Comparison of ENCODE assay signal across 37 mouse cellular contexts in the genomic region with DNA sequence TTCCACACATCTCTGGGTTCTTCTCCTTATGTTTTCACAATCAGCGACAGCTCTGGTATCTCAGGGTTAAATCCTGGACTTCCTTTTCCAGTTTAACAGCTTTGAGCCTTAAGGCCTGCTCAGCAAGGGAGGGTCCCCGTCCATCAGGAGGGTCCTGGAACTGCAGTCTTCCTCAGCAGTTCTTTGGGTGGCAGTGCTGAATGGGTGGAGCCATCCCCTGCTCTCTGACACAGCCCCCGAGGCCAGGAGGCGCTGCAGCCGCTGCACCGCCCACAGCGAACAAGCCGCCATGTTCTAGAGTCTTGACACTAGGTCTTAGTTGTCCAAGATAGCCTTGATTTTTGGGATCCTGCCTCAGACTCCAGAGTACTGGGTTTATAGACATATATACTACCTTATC. TPM values are rescaled to one million over a fixed set of nuclear protein-coding genes. Genes with fewer than 3 reads are reported as not detected.
"Had no signal": no experiment of that assay in that cellular context is flagged by ENCODE, and none has a peak within 500 bp of the region (broad histone marks: within the 10 kb centered on the region; RNA-seq: fewer than 3 reads in every experiment).

No protein-coding gene starts in this region.

- H3K27ac ChIP-seq: heart, adult 2 months; heart, embryonic 13.5 days; heart, embryonic 15.5 days; hindbrain, embryonic 13.5 days; hindbrain, embryonic 15.5 days; hindbrain, postnatal 0 days; layer of hippocampus, adult 2 months; left cerebral cortex, adult 2 months; limb, embryonic 10.5 days; limb, embryonic 12.5 days; liver, embryonic 13.5 days had no signal

- H3K4me3 ChIP-seq: heart, adult 2 months; heart, embryonic 13.5 days; heart, embryonic 15.5 days; hindbrain, embryonic 13.5 days; hindbrain, embryonic 15.5 days; layer of hippocampus, adult 2 months; left cerebral cortex, adult 2 months; limb, embryonic 10.5 days; limb, embryonic 12.5 days; liver, embryonic 13.5 days had no signal

- H3K36me3 ChIP-seq: heart, embryonic 13.5 days; heart, embryonic 15.5 days; hindbrain, embryonic 13.5 days; hindbrain, embryonic 15.5 days; limb, embryonic 12.5 days; liver, embryonic 13.5 days had no signal

- H3K4me1 ChIP-seq: heart, embryonic 13.5 days; heart, embryonic 15.5 days; hindbrain, embryonic 13.5 days; hindbrain, embryonic 15.5 days; limb, embryonic 12.5 days had no signal

- H3K27me3 ChIP-seq: hindbrain, embryonic 15.5 days had no signal

- DNase-seq: gastrocnemius, postnatal 14 days; gastrocnemius, postnatal 36 days; heart, adult 11 months; heart, adult 2 months; heart, postnatal 14 days; heart, postnatal 36 days; kidney, adult 11 months; kidney, adult 2 months; kidney, postnatal 10 days; kidney, postnatal 25 days; kidney, postnatal 4 days; liver, embryonic 13.5 days had no signal

- H3K9me3 ChIP-seq: heart, embryonic 13.5 days; heart, embryonic 15.5 days; hindbrain, embryonic 13.5 days; hindbrain, embryonic 15.5 days; limb, embryonic 10.5 days; limb, embryonic 12.5 days; liver, embryonic 13.5 days had no signal

- H3K9ac ChIP-seq: heart, embryonic 13.5 days; heart, embryonic 15.5 days; hindbrain, embryonic 13.5 days; hindbrain, embryonic 15.5 days; limb, embryonic 12.5 days; liver, embryonic 13.5 days had no signal

RNA-seq across cellular contexts. Expression of gene Cxcl17, which starts 6.8 kb away (rescaled TPM):
- total RNA-seq: gastrocnemius, adult 18-20 months; gastrocnemius, adult 8-10 months; gastrocnemius, postnatal 14 days; gastrocnemius, postnatal 36 days; heart, adult 2 months; heart, postnatal 14 days; heart, postnatal 36 days; hematopoietic stem cell, adult 5-6 weeks; hindbrain, postnatal 0 days; layer of hippocampus, adult 2 months; layer of hippocampus, postnatal 10 days; layer of hippocampus, postnatal 25 days; left cerebral cortex, adult 2 months; left cerebral cortex, postnatal 14 days; left cerebral cortex, postnatal 36 days had no signal
- polyA plus RNA-seq: gonadal fat pad, adult 2 months; heart, embryonic 11.5 days; hindbrain, embryonic 11.5 days; intestine, embryonic 14.5 days; limb, embryonic 14.5 days; liver, embryonic 13.5 days had no signal

RNA-seq across cellular contexts. Expression of gene Cnfn, which starts 50.0 kb away (rescaled TPM):
- total RNA-seq: gastrocnemius, adult 18-20 months; gastrocnemius, adult 8-10 months; gastrocnemius, postnatal 14 days; gastrocnemius, postnatal 36 days; heart, adult 2 months; heart, postnatal 14 days; heart, postnatal 36 days; hematopoietic stem cell, adult 5-6 weeks; hindbrain, postnatal 0 days; layer of hippocampus, adult 2 months; layer of hippocampus, postnatal 10 days; layer of hippocampus, postnatal 25 days; left cerebral cortex, adult 2 months; left cerebral cortex, postnatal 14 days; left cerebral cortex, postnatal 36 days had no signal
- polyA plus RNA-seq: gonadal fat pad, adult 2 months; heart, adult 2 months; heart, embryonic 11.5 days; heart, embryonic 13.5 days; heart, postnatal 0 days; hindbrain, embryonic 11.5 days; hindbrain, embryonic 13.5 days; hindbrain, embryonic 15.5 days; intestine, embryonic 14.5 days; kidney, adult 2 months; kidney, embryonic 14.5 days; kidney, embryonic 16.5 days; limb, embryonic 10.5 days; limb, embryonic 12.5 days; liver, embryonic 11.5 days had no signal
